Mouse (Mus musculus): ENCODE data around the gene Clgn.

DNA sequence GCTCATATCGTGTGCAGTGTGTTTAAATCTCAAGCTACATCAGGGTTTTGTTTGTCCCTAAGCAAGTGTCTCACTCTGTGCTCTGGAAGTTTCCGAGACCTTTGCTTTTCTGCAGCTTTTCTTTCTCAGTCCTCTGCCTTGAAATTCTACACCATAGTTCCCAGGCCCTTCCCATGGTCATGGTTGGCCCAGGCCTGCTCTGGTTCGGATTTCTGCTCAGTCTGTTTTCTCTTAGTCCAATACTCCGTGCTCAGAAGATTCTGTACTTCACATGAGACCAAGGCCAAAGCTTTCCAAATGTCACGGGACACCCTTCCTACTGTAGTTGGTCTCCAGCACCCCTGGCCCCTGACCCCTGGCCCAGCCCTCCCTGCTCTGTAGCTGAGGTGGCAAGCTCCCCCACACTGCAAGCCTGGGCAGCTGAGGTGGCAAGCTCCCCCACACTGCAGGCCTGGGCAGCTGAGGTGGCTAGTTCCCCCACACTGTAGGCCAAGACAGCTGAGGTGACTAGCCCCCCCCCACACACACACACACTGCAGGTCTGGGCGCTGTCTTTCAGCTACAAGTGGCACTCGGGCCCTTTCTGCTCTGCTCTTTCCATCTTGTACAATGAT is 26.4 kb upstream of the Clgn start:
- TF ChIP-seq CTCF (IDR thresholded peaks at IDR 0.05; ENCODE audit: borderline replicate concordance, insufficient read depth, low read length) (no peak), POLR2A (IDR thresholded peaks at IDR 0.05; ENCODE audit: low read depth, low read length) (no peak)
